Mouse (Mus musculus): ENCODE measurements around the gene Gm45785. TPM values are rescaled to one million over a fixed set of nuclear protein-coding genes. Genes with fewer than 3 reads are reported as not detected.

The Gm45785 gene
- total and polyA plus RNA-seq, 3 experiments: not detected

- no peaks in the 10 kb centered on the region for H3K36me3 ChIP-seq (ENCODE audit: control insufficient read depth in 1 of 2, insufficient read depth in 2 of 2, low read length in 2 of 2)
- H3K79me2 ChIP-seq (ENCODE audit: control insufficient read depth, insufficient read depth, low read length, poor library complexity): no peaks in the 10 kb centered on the region
- TF ChIP-seq CHD2 (IDR thresholded peaks at IDR 0.05; ENCODE audit: low read length): no peak
Observed at GRCm38 (mm10) chr7:140899121-140899520, 43.0 kb upstream of the Gm45785 start.

GRCm38 (mm10) chr7:140897863-140898262 lies 41.7 kb upstream of the Gm45785 start:
- H3K27me3 ChIP-seq (ENCODE audit: control insufficient read depth in 1 of 2, insufficient read depth in 2 of 2, low read length in 2 of 2): no peaks in the 10 kb centered on the region
- TF ChIP-seq SIN3A (IDR thresholded peaks at IDR 0.05; ENCODE audit: low read length): no peak
- TF ChIP-seq USF2 (IDR thresholded peaks at IDR 0.05; ENCODE audit: borderline replicate concordance in 1 of 2, insufficient read depth in 1 of 2, low read depth in 1 of 2, low read length in 2 of 2): no peak
- no peak for TF ChIP-seq NRF1 (IDR thresholded peaks at IDR 0.05; ENCODE audit: insufficient read depth, low read depth, low read length, poor library complexity, severe bottlenecking)
- TF ChIP-seq JUND (IDR thresholded peaks at IDR 0.05; ENCODE audit: low read depth, low read length): no peak
- no peak for TF ChIP-seq GABPA (IDR thresholded peaks at IDR 0.05; ENCODE audit: low read depth, low read length)
- TF ChIP-seq ZC3H11A (IDR thresholded peaks at IDR 0.05; ENCODE audit: low read depth, low read length): no peak
- no peak for TF ChIP-seq MEF2A (IDR thresholded peaks at IDR 0.05; ENCODE audit: extremely low read depth, insufficient replicate concordance, low read depth, low read length, poor library complexity, severe bottlenecking)
- no peak for TF ChIP-seq POLR2AphosphoS5 (IDR thresholded peaks at IDR 0.05; ENCODE audit: borderline replicate concordance, low read depth, low read length)
- no peak for TF ChIP-seq CHD1 (IDR thresholded peaks at IDR 0.05; ENCODE audit: low read depth, low read length)
- no peak for TF ChIP-seq BHLHE40 (IDR thresholded peaks at IDR 0.05; ENCODE audit: borderline replicate concordance, low read depth, low read length)
- TF ChIP-seq EP300 (IDR thresholded peaks at IDR 0.05; ENCODE audit: low read depth in 1 of 2, low read length in 2 of 2): no peak
- no peak for TF ChIP-seq MYC (IDR thresholded peaks at IDR 0.05; ENCODE audit: low read depth, low read length)
- no peak for TF ChIP-seq ZNF384 (IDR thresholded peaks at IDR 0.05; ENCODE audit: low read depth, low read length)
- no peak for TF ChIP-seq USF1 (IDR thresholded peaks at IDR 0.05; ENCODE audit: low read depth, low read length)
- TF ChIP-seq TAL1 (IDR thresholded peaks at IDR 0.05; ENCODE audit: low read length): no peak
- TF ChIP-seq ETS1 (IDR thresholded peaks at IDR 0.05; ENCODE audit: low read depth, low read length): no peak
- TF ChIP-seq TBP (IDR thresholded peaks at IDR 0.05; ENCODE audit: low read depth, low read length): no peak
- TF ChIP-seq CHD2 (IDR thresholded peaks at IDR 0.05; ENCODE audit: low read length): no peak
- no peak for TF ChIP-seq GATA1 (IDR thresholded peaks at IDR 0.05; ENCODE audit: low read depth, low read length)
- peaks cover 0 to 2% of the 10 kb centered on the region in 2 experiments; a peak in 1 of 4 replicates for H3K36me3 ChIP-seq (ENCODE audit: control insufficient read depth in 1 of 2, insufficient read depth in 2 of 2, low read length in 2 of 2)
- no peaks in the 10 kb centered on the region for H3K79me2 ChIP-seq (ENCODE audit: control insufficient read depth, insufficient read depth, low read length, poor library complexity)
- H3K4me3 ChIP-seq (ENCODE audit: control insufficient read depth in 1 of 2, insufficient read depth in 1 of 2, low read depth in 2 of 2, low read length in 2 of 2): no peak overlapping the region
- H3K27ac ChIP-seq (ENCODE audit: control insufficient read depth, low read depth, low read length): no peak overlapping the region
- no peak overlapping the region for H3K9ac ChIP-seq (ENCODE audit: control insufficient read depth, low read depth, low read length, poor library complexity, severe bottlenecking)
- H3K9me3 ChIP-seq (replicated peaks; ENCODE audit: insufficient read depth, low read length): no peaks in the 10 kb centered on the region
- DNase-seq (ENCODE audit: low read depth, low spot score): no peak
- H3K4me1 ChIP-seq (ENCODE audit: control insufficient read depth in 1 of 2, insufficient read depth in 2 of 2, low read length in 2 of 2): no peaks in the 10 kb centered on the region

More at GRCm38 (mm10) chr7:140899121-140899520, 43.0 kb upstream of the Gm45785 start:
- Histone ChIP-seq H3K4me3 (ENCODE audit: control insufficient read depth in 1 of 2, insufficient read depth in 1 of 2, low read depth in 2 of 2, low read length in 2 of 2) (no peak overlapping the region), H3K4me1 (ENCODE audit: control insufficient read depth in 1 of 2, insufficient read depth in 2 of 2, low read length in 2 of 2) (no peaks in the 10 kb centered on the region), H3K27me3 (ENCODE audit: control insufficient read depth in 1 of 2, insufficient read depth in 2 of 2, low read length in 2 of 2) (no peaks in the 10 kb centered on the region), H3K27ac (ENCODE audit: control insufficient read depth, low read depth, low read length) (no peak overlapping the region), H3K9ac (ENCODE audit: control insufficient read depth, low read depth, low read length, poor library complexity, severe bottlenecking) (no peak overlapping the region), H3K9me3 (replicated peaks; ENCODE audit: insufficient read depth, low read length) (no peaks in the 10 kb centered on the region)
- DNase-seq (ENCODE audit: low read depth, low spot score): no peak

Data from MEL (cell line).